Mouse (Mus musculus) cortical plate, adult 2 months (tissue): ENCODE data around the gene Dgke.

Source experiments
- CTCF ChIP-seq: fragments of 200-500 bp; IDR thresholded peaks from 2 replicates; pipeline ENCODE4 v1.5.1; 2011; ENCODE audit warnings: mild to moderate bottlenecking, control low read depth, low read length; ENCODE audit not compliant: insufficient read depth; ENCODE audit errors: extremely low read depth
- POLR2A ChIP-seq: fragments of 200-500 bp; IDR thresholded peaks from 2 replicates; pipeline ENCODE4 v1.6.1; 2011; ENCODE audit warnings: mild to moderate bottlenecking, low read length, control low read depth; ENCODE audit not compliant: insufficient read depth; ENCODE audit errors: extremely low read depth

DNA sequence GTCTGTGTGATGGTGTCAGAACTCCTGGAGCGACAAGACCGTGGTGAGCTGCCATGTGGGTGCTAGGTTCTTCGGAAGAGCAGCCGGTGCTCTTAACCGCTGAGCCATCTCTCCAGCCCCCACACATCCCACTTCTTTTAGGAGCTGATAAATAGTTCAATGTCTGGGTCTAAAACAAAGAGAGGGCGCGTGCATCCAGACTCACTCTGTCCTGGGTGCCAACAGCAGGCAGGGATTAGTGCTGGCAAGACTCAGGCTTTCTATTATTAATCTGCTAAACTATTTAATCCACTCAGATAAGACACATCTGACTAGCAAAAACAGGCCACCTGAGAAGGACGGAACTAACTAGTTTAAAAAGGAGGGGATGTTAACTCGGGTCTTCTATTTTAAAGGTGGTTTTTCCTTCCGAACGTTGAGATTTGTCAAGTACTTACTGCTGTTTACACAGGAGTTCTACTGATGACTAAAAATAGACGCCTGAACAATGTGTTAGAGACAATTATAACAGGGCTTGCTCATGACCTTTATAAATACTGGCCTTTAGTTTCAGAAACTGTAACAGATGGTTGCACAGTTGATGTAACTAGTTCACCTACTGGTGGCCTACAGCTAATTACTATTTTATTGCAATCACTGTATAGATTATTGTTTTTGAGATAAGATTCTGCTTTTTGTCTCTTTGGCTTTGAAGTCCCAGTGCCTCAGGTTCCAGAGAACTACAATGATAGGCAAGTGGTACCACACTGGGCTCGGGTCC, 10.5 kb downstream of the Dgke start:
- TF ChIP-seq POLR2A (no peak), CTCF (no peak)
